Mouse (Mus musculus) myocyte (in vitro differentiated cells): Measurements from ENCODE around the gene 1110002E22Rik.

ENCODE experiments used
- POLR2A ChIP-seq: IDR thresholded peaks from one replicate; pipeline ENCODE4 v1.6.1; 2011; ENCODE audit warnings: low read depth, mild to moderate bottlenecking, control low read depth, moderate library complexity; ENCODE audit not compliant: insufficient read length
- SRF ChIP-seq: IDR thresholded peaks from one replicate; pipeline ENCODE4 v1.6.1; 2011; ENCODE audit warnings: low read depth; ENCODE audit not compliant: control insufficient read depth, insufficient read length
- USF1 ChIP-seq: IDR thresholded peaks from one replicate; pipeline ENCODE4 v1.6.1; 2011; ENCODE audit warnings: low read depth, mild to moderate bottlenecking, control low read depth, moderate library complexity

GRCm38 (mm10) chr3:138071004-138071403 is 6.2 kb downstream of the 1110002E22Rik start:
- peak; percentile 35 for TF ChIP-seq POLR2A
- no peak for TF ChIP-seq USF1
- TF ChIP-seq SRF = no peak
